Mouse (Mus musculus): Measurements from ENCODE around the gene Zfp426.

- TF ChIP-seq CTCF (conservative IDR thresholded peaks at IDR 0.05; ENCODE audit: insufficient read depth, insufficient read length, low read depth, low read length) (no peak), POLR2A (IDR thresholded peaks at IDR 0.05; ENCODE audit: low read depth, low read length) (no peak)
Observed at GRCm38 (mm10) chr9:20534326-20534926, 41.9 kb upstream of the Zfp426 start.
